Mouse (Mus musculus): ENCODE results near the gene Armc2.

GRCm38 (mm10) chr10:41990896-41991295 lies 27.3 kb downstream of the Armc2 start:
- no peak for TF ChIP-seq CTCF (conservative IDR thresholded peaks at IDR 0.05; ENCODE audit: insufficient read depth, insufficient read length, low read depth, low read length)
- no peak for TF ChIP-seq POLR2A (IDR thresholded peaks at IDR 0.05; ENCODE audit: low read depth, low read length)
